Mouse (Mus musculus): ENCODE measurements at regions not wholly inside any gene's neighbourhood (a gene's known extent, or its start where the extent isn't known, plus 50 kb on each side); places are given as distances from the start of the nearest gene placed in this dataset.

DNA sequence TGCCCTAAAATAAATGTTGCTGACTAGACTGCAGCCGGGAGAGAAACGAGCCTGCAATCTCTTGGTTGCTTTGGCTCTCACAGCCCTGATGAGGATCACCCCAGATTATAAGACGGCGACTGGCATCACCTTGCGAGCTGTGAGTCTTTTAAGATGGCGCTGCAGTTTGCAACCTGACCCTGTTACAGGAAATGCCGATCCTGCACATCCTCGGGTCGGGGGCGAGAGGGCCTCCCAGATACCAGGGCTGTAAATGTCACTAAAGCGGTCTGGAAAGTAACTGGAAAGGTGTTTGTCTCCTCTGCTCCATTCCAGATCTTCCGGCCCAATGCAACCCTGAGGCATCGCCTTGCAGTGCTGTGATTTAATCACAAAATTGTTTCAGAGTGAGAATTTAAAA is 53.4 kb downstream of the Cartpt start:
- in situ Hi-C loops (cut with MboI; ENCODE audit: low pct_unique_long_range_greater_than_20kb in 1 of 2, low sequenced_read_pairs in 2 of 2, unreplicated experiment in 1 of 2), result loop anchor here (5.0 to 25.0 kb wide), 3 partner anchors 350 to 485 kb away; no protein-coding TSS in a partner anchor

GRCm38 (mm10) chr13:99842626-99843025 is 58.3 kb downstream of the Cartpt start:
- in situ Hi-C loops (cut with MboI; ENCODE audit: low pct_unique_long_range_greater_than_20kb in 1 of 2, low sequenced_read_pairs in 2 of 2, unreplicated experiment in 1 of 2), result loop anchor here (10.0 to 25.0 kb wide), 2 partner anchors 468 to 480 kb away; no protein-coding TSS in a partner anchor

- in situ Hi-C loops (cut with MboI; ENCODE audit: low pct_unique_long_range_greater_than_20kb in 1 of 2, low sequenced_read_pairs in 2 of 2, unreplicated experiment in 1 of 2), result loop anchor here in 1 of 2 experiments (25.0 kb wide), 1 partner anchor 477 kb away; no protein-coding TSS in a partner anchor
Observed at GRCm38 (mm10) chr13:99839446-99839845, 61.4 kb downstream of the Cartpt start.

GRCm38 (mm10) chr13:99837772-99838425 is 63.0 kb downstream of the Cartpt start:
- in situ Hi-C loops (cut with MboI; ENCODE audit: low pct_unique_long_range_greater_than_20kb in 1 of 2, low sequenced_read_pairs in 2 of 2, unreplicated experiment in 1 of 2), result loop anchor here in 1 of 2 experiments (25.0 kb wide), 1 partner anchor 476 kb away; no protein-coding TSS in a partner anchor

DNA sequence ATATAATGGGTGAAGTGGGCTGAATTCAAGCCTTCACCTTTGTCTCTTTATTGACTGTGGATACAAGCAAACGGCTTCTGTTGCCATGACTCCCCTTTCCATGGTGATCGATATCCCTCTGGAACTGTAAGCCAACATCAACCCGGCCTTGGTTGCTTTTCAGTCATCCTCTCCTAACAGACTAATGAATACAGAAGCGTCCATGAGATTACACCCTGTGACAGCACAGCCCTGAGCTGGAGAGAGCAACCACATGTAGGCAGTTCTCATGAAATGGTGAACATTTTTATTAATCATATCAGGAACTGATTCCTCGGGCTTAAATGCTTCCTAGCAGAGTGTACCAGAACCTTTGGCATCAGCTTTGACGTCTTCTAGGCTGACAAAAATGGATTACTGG is 63.7 kb downstream of the Cartpt start:
- in situ Hi-C loops (cut with MboI; ENCODE audit: low pct_unique_long_range_greater_than_20kb in 1 of 2, low sequenced_read_pairs in 2 of 2, unreplicated experiment in 1 of 2), result loop anchor here in 1 of 2 experiments (25.0 kb wide), 1 partner anchor 475 kb away; no protein-coding TSS in a partner anchor

DNA sequence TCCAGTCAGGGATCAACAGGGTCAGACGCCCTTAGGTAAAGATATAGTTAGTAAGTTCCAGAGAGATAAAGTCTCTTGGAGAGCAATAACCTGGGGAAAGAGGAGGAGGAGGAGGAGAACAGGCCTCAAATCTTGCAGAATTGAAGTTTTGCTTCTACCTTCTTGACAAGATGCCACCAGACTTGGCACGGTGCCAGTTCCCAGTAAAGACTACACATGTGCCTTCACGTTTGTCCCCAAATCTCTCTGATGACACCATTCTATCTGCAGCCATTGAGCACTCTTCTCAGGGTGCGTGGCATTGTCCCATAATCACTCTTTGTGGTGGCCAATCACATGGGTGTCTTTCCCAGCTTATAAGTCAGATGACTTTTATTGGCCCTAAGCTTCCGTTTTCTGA is 64.3 kb downstream of the Cartpt start:
- in situ Hi-C loops (cut with MboI; ENCODE audit: low pct_unique_long_range_greater_than_20kb in 1 of 2, low sequenced_read_pairs in 2 of 2, unreplicated experiment in 1 of 2), result loop anchor here in 1 of 2 experiments (25.0 kb wide), 1 partner anchor 474 kb away; no protein-coding TSS in a partner anchor

GRCm38 (mm10) chr13:99835518-99835917 is 65.4 kb downstream of the Cartpt start:
- in situ Hi-C loops (cut with MboI; ENCODE audit: low pct_unique_long_range_greater_than_20kb in 1 of 2, low sequenced_read_pairs in 2 of 2, unreplicated experiment in 1 of 2), result loop anchor here in 1 of 2 experiments (25.0 kb wide), 1 partner anchor 473 kb away; no protein-coding TSS in a partner anchor

DNA sequence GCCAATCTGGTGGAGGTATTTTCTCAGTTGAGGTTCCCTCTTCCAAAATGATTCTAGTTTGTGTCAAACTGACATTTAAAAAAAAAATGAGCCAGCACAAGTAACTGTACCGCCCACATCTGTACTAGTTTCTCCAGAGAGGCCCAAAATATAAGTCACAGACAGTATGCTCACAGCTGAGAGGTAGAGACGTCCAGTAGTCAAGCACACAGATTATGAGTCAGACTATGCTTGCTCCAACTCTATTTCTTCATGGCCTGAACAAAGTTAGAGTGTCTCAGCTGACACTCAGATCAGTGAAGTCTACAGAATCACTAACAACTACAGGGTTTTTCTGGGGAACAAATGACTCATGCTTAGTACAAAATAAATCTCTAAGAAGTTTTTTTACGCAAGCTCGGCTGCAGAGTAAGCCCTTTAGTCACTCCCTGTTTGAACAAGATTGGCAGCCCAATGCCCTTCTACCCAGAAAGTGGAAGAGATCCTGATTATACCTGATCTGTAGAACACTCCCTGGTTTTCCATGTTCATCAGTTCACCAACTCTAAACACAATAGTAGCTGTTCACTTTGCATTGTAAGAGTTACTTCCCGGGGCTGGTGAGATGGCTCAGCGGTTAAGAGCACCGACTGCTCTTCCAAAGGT is 70.7 kb downstream of the Cartpt start:
- in situ Hi-C loops (cut with MboI; ENCODE audit: low pct_unique_long_range_greater_than_20kb in 1 of 2, low sequenced_read_pairs in 2 of 2, unreplicated experiment in 1 of 2), result loop anchor here in 1 of 2 experiments (25.0 kb wide), 1 partner anchor 468 kb away; no protein-coding TSS in a partner anchor

GRCm38 (mm10) chr13:99827573-99827972 is 73.3 kb downstream of the Cartpt start:
- in situ Hi-C loops (cut with MboI; ENCODE audit: low pct_unique_long_range_greater_than_20kb in 1 of 2, low sequenced_read_pairs in 2 of 2, unreplicated experiment in 1 of 2), result loop anchor here in 1 of 2 experiments (25.0 kb wide), 1 partner anchor 465 kb away; no protein-coding TSS in a partner anchor

GRCm38 (mm10) chr13:99824625-99825024 is 76.3 kb downstream of the Cartpt start:
- in situ Hi-C loops (cut with MboI; ENCODE audit: low pct_unique_long_range_greater_than_20kb in 1 of 2, low sequenced_read_pairs in 2 of 2, unreplicated experiment in 1 of 2), result loop anchor here in 1 of 2 experiments (25.0 kb wide), 1 partner anchor 462 kb away; no protein-coding TSS in a partner anchor

GRCm38 (mm10) chr13:99816666-99817065 is 84.2 kb downstream of the Cartpt start:
- in situ Hi-C loops (cut with MboI; ENCODE audit: low pct_unique_long_range_greater_than_20kb in 1 of 2, low sequenced_read_pairs in 2 of 2, unreplicated experiment in 1 of 2), result no loop called here

DNA sequence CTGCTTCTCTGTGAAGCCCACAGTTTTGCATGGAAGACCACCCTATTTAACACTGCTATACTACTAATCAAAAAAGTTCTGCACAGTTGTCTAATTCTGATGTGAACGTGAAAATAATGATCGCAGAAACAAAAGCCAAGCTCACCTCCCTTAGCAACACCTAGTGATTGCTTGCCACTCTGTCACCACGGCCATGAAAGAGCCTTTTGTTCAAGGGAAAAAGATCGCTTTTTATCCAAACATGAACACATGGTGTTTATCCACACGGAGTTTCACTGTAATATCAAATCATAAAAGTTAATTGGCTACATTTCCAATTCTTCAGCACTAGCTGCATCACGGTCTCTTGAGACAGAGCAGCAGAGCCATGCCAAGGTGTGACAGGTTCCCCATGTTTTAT is 85.1 kb downstream of the Cartpt start:
- in situ Hi-C loops (cut with MboI; ENCODE audit: low pct_unique_long_range_greater_than_20kb in 1 of 2, low sequenced_read_pairs in 2 of 2, unreplicated experiment in 1 of 2), result no loop called here

GRCm38 (mm10) chr13:99814801-99815200 is 86.1 kb downstream of the Cartpt start:
- in situ Hi-C loops (cut with MboI; ENCODE audit: low pct_unique_long_range_greater_than_20kb in 1 of 2, low sequenced_read_pairs in 2 of 2, unreplicated experiment in 1 of 2), result no loop called here

- in situ Hi-C loops (cut with MboI; ENCODE audit: low pct_unique_long_range_greater_than_20kb in 1 of 2, low sequenced_read_pairs in 2 of 2, unreplicated experiment in 1 of 2), result no loop called here
Observed at GRCm38 (mm10) chr13:99814033-99814556, 86.8 kb downstream of the Cartpt start.

DNA sequence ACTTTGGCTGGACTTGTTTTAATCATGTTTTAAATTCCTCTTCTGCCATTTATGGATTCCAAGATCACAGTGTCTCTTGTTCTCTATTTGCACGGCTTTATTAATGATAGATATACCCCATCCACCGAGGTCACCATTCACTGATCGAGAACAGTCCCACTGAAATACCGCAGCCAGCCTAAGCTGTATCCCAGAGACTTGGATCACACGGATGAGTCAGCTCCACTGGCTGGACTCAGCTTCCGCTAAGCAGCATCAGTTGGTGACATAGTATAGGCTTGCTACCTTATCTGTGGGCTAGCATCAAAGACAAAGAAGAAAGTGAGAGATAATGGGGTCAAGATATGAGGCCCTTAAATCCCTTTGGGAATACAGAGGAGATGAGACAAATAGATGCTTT is 106.4 kb downstream of the Cartpt start:
- in situ Hi-C loops (cut with MboI; ENCODE audit: low pct_unique_long_range_greater_than_20kb in 1 of 2, low sequenced_read_pairs in 2 of 2, unreplicated experiment in 1 of 2), result no loop called here

- in situ Hi-C loops (cut with MboI; ENCODE audit: low pct_unique_long_range_greater_than_20kb in 1 of 2, low sequenced_read_pairs in 2 of 2, unreplicated experiment in 1 of 2), result no loop called here
Observed at GRCm38 (mm10) chr13:99793786-99794435, 107.0 kb downstream of the Cartpt start.

DNA sequence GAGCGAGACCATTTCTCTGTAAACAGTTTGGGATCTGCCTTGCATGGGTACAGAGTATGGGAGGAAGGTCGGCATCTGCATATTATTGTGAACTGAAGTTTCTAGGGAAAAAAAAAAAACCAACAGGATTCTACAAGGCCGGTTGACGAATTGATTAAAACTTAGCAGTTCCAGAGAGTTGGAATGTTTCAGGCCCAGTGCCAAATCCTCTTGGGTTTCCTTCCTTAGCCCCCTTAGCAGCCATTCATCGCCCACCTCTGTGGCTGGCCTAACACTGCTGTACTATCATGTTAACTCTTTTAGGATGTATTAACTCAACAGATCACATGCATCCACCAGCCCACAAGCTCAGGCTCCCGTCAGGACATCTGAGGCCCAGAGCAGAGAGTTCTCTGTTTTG is 107.9 kb downstream of the Cartpt start:
- in situ Hi-C loops (cut with MboI; ENCODE audit: low pct_unique_long_range_greater_than_20kb in 1 of 2, low sequenced_read_pairs in 2 of 2, unreplicated experiment in 1 of 2), result no loop called here

DNA sequence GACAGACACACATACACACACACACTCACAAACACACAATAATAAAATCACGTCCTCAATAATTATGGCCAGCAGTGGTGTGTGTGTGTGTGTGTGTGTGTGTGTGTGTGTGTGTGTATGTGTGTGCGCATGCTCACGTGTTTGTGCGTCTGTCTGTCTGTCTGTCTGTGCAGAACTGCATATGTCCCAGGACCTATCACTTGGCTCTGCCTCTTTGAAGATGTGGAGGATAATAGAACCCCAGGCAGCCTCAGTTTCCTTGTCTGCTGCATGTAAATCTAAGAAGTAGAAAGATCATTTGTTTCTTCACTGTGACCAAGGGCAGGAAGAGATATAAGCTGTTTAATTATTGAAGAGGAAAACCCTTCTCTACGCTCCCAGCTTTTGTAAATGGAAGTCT is 109.9 kb downstream of the Cartpt start:
- in situ Hi-C loops (cut with MboI; ENCODE audit: low pct_unique_long_range_greater_than_20kb in 1 of 2, low sequenced_read_pairs in 2 of 2, unreplicated experiment in 1 of 2), result no loop called here

- in situ Hi-C loops (cut with MboI; ENCODE audit: low pct_unique_long_range_greater_than_20kb in 1 of 2, low sequenced_read_pairs in 2 of 2, unreplicated experiment in 1 of 2), result no loop called here
Observed at GRCm38 (mm10) chr13:99787760-99788159, 113.1 kb downstream of the Cartpt start.
